Mouse (Mus musculus): Measurements from ENCODE around the gene Clhc1.

Clhc1 gene

DNA sequence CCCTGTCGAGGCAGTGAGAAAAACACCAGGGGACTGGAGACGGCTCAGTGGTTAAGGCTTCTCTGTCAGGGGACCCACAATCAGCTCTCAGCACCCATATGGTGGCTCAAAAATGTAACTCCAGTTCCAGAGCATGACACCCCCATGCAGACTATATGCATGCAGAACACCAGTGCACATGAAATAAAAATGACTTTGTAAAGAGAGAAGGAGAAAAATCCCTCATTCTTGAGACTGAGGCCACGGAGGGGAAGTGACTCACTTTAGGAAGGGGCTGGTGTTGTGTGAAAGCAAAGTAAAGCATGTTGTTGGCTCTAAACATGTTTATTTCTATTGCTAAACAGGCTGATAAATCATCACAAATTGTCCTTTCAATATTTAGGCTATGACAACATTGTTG lies 13.2 kb downstream of the Clhc1 start:
- DNase-seq (ENCODE audit: extremely low read depth, low read depth), result no peak

DNA sequence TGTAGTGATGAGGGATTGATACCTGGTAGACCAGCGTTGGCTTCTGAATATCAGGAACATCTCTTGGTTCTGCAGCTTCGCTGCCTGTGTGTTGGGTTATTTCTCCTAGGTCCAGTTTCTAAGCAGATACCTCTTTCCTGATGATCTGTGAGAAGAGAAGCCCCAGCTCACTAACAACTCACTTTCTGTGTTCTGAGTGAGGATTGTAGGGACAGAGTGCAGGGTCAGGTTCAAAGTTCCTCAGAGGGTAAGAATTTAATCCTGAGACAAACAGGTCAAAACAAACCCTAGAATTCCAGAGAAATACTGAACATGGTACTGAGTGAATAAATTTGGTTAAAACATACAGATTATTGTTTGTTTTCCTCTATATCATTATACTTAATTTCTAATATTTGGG lies 15.7 kb downstream of the Clhc1 start:
- DNase-seq (ENCODE audit: extremely low read depth, low read depth), result no peak

- DNase-seq (ENCODE audit: extremely low read depth, low read depth), result no peak
Observed at GRCm38 (mm10) chr11:29571536-29571935, 23.8 kb downstream of the Clhc1 start.

DNA sequence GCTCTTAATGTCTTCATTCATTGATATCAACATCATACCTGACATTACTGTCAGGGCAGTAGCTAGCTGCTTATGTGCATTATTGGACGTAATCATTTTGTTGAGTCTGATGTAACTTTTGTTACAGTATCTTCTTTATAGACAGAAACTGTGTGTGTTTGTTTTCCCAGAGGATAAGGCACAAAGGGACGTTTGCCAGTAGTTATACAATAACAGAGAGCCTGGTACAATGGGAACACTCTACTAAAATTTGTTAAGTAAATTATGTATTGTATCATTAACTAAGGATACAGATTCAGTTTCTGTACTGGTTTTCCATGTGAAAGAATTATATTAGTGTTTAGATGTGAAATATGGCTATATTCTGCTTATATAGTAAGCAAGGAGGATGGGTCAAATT lies 24.9 kb downstream of the Clhc1 start:
- DNase-seq (ENCODE audit: extremely low read depth, low read depth), result no peak

GRCm38 (mm10) chr11:29579610-29580009 lies 31.9 kb downstream of the Clhc1 start:
- DNase-seq (ENCODE audit: extremely low read depth, low read depth), result peak; percentile 12

DNA sequence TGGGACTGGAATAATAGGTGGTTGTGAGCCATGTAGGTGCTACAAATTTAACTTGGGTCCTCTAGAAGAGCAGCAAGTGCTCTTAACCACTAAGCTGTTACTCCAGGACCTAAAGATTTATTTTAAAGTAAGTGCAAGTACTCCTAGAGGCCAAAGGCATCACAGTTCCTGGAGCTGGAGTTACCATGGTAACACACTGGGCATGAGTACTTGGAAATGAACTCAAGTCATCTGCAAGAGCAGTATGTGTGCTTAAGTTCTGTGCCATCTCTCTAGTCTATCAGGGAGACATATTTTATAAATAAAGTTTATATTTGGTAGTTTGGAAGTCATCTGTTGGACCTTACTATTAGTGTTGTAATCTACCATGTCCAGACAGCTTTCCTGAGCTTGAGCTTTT lies 47.5 kb downstream of the Clhc1 start:
- DNase-seq (ENCODE audit: extremely low read depth, low read depth), result no peak

GRCm38 (mm10) chr11:29597159-29597558 lies 49.4 kb downstream of the Clhc1 start:
- no peak for DNase-seq (ENCODE audit: extremely low read depth, low read depth)

DNA sequence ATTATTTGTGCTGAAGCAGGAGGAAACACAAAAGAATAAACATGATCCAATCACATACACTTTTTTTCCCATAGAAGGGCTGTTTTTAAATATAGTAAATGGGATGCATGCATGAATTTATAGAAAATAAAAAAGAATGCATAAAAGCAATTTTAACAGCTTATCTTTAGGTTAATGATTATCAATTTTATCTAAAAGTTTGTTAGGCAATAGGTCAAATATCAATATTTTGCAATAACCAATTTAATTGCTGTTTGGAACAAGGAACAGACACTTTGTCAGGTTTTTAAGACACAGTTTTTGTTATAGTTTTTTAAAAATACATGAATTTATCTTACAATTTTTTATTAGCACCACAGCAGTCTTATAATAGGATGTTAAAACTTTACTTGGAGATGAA lies 51.2 kb downstream of the Clhc1 start:
- no peak for DNase-seq (ENCODE audit: extremely low read depth, low read depth)

GRCm38 (mm10) chr11:29603581-29603980 lies 55.8 kb downstream of the Clhc1 start:
- DNase-seq (ENCODE audit: extremely low read depth, low read depth), result no peak

- no peak for DNase-seq (ENCODE audit: extremely low read depth, low read depth)
Observed at GRCm38 (mm10) chr11:29607465-29607990, 59.8 kb downstream of the Clhc1 start.

DNA sequence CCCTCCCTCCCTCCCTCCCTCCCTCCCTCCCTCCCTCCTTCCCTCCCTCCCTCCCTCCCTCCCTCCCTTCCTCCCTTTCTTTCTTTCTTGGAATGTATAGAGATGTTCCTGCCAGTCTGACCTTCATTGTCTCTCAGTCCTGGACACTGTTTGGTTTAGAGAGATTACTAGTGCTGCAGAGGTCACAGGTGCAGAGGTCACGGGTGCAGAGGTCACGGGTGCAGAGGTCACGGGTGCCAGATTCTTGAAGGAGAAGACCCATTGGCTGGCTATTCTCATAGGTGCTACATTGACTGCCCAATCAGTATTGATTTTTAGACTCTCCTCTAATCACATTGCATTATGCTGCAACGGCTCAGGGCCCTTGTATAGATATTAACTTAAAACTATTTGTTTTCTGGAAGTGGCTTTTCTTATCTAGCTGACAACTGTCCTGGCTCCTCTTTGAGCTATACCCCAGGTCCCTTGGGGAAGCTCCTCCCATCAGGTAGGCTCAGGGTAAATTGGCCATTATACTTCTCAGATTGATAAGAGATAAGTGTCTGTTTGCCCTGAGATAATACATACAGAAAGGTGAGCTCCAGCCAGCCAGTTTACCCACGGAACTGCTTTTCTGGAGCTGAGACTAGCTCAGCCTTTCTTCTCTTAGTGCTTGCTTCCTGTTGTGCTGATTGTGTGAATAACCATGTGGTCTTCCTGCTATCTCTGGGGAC lies 62.2 kb downstream of the Clhc1 start:
- no peak for DNase-seq (ENCODE audit: extremely low read depth, low read depth)

DNA sequence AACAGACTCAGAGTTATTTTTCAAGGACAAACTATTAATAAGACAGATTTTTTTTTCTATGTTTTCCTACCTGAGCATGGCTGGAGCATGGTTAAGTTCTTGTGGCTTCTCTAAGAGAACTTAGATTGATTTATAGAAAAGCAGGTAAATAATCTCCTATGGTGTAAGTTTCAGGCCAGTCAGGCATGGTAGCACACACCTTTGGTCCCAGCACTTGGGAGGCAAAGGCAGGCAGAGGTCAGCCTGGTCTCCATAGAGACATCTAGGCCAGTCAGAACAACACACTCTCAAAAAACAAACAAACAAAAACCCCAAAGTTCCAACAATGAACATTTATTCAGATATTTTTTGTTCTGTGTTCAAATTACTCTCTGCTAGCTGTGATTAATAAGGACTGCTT lies 64.3 kb downstream of the Clhc1 start:
- no peak for DNase-seq (ENCODE audit: extremely low read depth, low read depth)

DNA sequence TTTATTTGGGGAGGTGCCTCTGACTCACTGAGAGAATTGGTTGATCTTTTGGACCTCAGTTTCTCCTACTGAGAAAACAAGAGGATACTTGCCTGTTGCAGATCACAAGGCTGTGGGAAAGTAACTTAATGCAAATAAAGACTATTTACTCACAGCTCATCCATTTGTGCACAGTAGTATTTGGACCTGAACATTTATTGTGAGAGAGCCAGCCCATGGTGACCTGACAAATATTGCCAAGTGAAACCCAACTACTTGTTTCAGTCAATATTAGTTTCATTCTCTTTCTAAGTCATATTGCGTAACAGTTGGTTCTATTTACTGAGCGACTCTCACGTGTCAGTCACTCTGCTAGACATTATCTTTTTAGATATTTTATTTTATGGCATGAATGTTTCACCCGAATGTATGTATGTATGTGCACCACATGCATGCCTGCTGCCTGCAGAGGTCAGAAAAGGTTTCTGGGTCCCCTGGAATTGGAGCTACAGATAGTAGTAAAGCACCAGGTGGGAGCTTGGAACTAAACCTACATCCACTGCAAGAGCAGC lies 65.5 kb downstream of the Clhc1 start:
- DNase-seq (ENCODE audit: extremely low read depth, low read depth), result no peak

- no peak for DNase-seq (ENCODE audit: extremely low read depth, low read depth)
Observed at GRCm38 (mm10) chr11:29614217-29614924, 66.6 kb downstream of the Clhc1 start.

DNA sequence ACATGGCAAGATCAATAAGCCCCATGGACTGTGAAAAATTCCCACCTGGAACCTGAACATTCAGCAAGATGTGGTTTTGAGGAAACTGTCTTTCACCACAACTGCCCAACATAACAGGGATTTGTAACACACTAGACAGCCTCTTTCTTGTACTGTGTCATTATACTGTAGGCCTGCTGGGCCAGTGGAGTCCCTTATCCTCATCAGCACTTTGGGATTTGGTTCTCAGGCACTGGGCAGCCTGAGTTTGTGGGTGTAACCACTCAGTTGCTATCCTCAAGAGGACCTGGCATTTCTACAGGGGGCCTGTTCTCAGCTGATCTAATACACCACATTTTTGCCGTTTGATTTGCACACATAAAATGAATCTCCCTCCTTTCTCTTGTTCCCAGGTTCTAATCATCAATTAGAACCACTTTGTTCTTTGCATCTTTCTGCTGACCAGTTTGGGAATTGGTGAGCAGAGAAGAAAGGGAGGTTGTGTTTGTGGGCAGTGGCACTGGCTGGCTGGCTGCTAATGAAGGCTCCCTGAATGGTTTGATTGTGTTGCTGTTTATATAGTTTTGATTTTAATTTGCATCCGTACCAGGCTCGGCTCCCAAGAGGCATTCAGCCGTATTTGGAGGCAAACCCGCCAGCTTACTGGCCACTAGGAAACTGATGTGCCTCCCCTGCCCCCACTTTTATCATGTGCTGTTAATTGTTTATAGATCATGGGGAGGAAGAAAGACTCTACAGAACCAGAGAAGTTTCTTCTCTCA lies 74.5 kb downstream of the Clhc1 start:
- DNase-seq (ENCODE audit: extremely low read depth, low read depth), result no peak

GRCm38 (mm10) chr11:29623327-29623726 lies 75.6 kb downstream of the Clhc1 start:
- DNase-seq (ENCODE audit: extremely low read depth, low read depth), result no peak

DNA sequence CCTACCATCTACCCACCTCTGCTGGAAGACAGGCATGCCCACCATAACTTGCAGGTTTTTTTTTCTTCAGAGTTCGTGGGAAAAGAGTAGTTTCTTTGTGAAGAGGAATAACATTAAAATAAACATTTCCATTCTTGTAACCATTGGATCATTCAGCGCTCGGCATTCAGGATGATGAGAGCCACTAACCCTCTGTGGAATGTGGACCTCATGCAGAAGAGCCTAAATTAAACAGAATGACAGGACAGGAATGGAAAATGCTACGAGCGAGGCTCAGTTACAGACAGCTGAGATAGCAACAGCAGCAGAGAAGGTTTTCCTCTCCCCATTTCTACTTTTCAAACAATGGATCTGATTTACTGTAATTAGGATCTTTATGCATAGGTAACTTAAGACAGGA lies 78.8 kb downstream of the Clhc1 start:
- no peak for DNase-seq (ENCODE audit: extremely low read depth, low read depth)

DNA sequence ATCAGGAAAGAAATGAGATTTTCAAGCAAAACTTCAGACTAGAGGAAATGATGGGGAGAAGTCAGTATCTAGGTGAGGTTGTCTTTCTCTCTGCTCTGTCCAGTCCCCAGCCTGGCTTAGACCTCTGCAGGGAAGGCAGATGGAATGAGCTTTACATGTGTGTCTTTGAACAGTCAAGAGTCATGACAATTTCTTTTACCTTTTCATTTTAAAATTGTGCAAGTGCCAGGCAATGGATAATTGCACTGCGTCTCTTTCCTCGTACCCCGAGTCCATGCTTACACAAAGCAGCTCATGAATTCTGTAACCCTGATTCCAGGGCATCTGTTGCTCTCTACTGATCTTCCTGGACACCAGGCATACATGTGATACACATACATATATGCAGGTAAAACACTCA lies 80.0 kb downstream of the Clhc1 start:
- no peak for DNase-seq (ENCODE audit: extremely low read depth, low read depth)

Measured in MEL-GATA-1-ER (cell line).